Mouse (Mus musculus) spleen, adult 2 months (tissue): ENCODE data around the gene Mettl7a3.

Experiments used
- CTCF ChIP-seq: fragments of 200-500 bp; IDR thresholded peaks from 2 replicates; pipeline ENCODE4 v1.5.1; 2011; ENCODE audit warnings: mild to moderate bottlenecking, inconsistent platforms; ENCODE audit not compliant: insufficient read depth, insufficient read length, insufficient replicate concordance; ENCODE audit errors: extremely low read depth
- POLR2A ChIP-seq: fragments of 200-500 bp; IDR thresholded peaks from 2 replicates; pipeline ENCODE4 v1.6.1; 2011; ENCODE audit warnings: low read depth, low read length, inconsistent platforms

DNA sequence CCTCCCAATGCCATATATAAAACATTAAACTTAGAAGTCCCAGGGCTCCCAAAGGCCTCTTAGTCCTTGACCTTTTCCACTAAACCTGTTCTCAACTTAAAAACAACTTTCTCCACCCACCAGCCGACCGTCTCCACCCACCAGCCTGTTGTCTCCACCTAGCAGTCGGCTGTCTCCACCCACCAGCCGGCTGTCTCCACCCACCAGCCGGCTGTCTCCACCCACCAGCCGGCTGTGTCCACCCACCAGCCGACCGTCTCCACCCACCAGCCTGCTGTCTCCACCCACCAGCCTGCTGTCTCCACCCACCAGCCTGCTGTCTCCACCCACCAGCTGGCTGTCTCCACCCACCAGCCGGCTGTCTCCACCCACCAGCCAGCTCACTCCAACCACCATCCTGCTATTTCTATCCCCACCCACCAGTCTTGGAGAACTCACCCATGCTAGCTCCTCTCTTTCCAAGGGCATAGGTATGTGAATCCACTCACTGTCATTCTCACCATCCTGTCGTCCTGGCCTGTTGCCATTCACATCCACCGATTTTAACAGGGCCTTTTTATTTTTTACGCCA, 10.6 kb upstream of the Mettl7a3 start:
- TF ChIP-seq CTCF, result no peak
- no peak for TF ChIP-seq POLR2A
